Mouse (Mus musculus): Measurements from ENCODE around the gene Lpar2. TPM values are rescaled to one million over a fixed set of nuclear protein-coding genes. Genes with fewer than 3 reads are reported as not detected.

Gene Lpar2
- polyA plus RNA-seq, 1 experiment: 0.38 TPM

DNA sequence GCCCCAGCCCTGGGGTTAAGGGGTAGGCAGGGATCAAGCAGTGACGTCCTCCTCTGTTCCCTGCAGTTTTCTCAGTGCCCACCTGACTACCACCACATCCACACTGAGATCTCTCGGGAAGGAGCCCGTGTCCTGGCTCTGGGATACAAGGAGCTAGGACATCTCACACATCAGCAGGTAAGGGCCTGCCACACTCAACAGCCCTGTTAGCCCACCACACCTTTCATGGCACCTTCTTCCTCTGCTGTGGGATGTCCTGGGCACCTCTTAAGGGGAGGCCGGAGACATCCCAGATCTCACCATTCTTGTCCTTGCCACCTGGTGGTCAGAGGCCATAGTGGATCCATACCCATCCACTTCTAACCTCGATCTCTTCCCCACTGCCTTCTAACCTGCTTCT is 22.3 kb upstream of the Lpar2 start:
- TF ChIP-seq GATA1 (IDR thresholded peaks at IDR 0.05; ENCODE audit: low read length): no peak

DNA sequence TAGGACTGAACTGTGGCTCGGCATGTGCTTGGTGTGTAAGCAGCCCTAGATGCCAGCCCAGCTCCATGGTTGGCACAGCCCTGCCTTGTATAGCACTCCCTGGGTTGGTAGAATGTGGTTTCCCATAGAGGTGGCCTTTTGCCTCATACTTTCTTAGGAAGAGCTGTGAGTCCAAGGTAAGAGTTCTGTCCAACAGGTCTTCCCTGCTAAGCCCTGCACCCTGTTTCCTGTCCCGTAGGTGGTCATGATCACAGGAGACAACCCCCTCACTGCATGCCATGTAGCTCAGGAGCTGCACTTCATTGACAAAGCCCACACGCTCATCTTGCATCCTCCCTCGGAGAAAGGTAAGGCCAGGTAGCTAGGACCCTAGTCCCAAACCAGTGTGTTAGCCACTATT is 20.4 kb upstream of the Lpar2 start:
- TF ChIP-seq GATA1 (IDR thresholded peaks at IDR 0.05; ENCODE audit: low read length): no peak

DNA sequence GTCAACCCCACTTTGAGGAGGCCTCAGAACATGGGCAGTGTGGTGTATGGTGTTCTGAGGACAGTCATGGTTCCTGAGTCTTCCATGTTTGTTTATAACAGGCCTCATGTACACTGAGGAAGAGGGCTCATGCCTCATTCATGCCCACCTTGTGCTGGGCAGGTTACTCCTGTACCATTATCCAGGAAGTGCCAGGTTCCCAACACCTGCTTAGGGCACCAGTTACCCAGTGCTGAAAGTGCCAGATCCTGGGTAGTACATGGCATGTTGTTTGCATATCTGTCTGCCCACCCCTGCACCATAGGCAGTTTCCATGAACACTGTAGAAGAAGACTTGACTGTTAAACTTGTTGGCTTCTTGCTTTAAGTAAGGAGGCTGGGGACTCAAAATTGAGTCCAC is 20.0 kb upstream of the Lpar2 start:
- no peak for TF ChIP-seq GATA1 (IDR thresholded peaks at IDR 0.05; ENCODE audit: low read length)

DNA sequence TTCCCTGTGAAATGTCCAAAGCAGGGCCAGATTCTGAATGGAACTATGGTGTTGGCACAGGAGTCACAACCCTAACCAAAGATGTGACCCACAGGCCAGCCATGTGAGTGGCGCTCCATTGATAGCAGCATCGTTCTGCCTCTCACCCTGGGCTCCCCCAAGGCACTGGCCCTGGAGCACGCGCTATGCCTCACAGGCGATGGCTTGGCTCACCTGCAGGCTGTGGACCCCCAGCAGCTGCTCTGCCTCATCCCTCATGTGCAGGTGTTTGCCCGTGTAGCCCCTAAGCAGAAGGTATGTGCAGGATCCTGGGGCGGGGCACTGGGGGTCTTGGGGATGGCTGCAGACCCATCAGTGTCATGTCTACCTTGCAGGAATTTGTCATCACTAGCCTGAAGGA is 18.9 kb upstream of the Lpar2 start:
- no peak for TF ChIP-seq GATA1 (IDR thresholded peaks at IDR 0.05; ENCODE audit: low read length)

DNA sequence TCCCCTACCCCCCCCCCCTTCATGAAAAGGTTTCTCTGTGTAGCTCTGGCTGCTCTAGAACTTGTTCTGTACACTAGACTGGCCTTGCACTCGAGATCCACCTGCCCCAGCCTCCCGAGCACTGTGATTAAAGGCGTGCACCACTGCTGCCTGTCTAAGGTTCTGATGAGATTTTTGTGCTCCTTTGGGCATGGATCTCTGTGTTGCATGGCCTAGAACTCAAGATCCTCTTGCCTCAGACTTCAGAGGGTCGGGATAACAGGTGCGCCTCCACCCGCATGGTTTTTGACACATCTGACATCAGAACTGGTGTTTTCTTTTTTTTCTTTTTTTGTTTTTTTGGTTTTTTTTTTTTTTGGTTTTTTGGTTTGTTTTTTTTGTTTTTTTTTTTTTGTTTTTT is 17.7 kb upstream of the Lpar2 start:
- no peak for TF ChIP-seq GATA1 (IDR thresholded peaks at IDR 0.05; ENCODE audit: low read length)

DNA sequence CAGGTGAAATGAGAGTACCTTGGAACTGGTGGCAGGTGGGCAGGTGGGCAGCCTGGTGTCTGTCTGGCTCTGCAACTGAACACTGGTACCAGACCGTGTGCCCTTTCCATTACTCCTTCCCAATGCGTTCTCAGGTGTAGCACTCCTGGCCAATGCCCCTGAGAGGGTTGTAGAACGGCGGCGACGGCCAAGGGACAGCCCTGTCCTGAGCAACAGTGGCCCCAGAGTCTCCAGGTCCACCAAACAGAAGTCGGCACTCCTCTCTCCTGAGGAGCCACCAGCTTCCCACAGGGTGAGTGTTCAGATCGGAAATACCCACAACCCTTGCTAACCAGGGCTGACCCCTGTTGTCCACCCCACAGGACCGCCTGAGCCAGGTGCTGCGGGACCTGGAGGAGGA is 17.1 kb upstream of the Lpar2 start:
- TF ChIP-seq GATA1 (IDR thresholded peaks at IDR 0.05; ENCODE audit: low read length): no peak

DNA sequence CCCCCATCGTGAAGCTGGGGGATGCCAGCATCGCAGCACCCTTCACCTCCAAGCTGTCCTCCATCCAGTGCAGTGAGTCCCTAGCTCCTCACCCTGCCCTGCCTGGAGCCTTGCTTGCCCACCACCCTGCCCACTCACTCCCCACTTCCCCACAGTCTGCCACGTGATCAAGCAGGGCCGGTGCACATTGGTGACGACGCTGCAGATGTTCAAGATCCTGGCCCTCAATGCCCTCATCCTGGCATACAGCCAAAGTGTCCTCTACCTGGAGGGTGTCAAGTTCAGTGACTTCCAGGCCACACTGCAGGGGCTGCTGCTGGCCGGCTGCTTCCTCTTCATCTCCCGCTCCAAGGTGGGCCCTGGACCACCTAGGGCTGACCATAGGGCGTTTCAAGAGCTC is 16.7 kb upstream of the Lpar2 start:
- TF ChIP-seq GATA1 (IDR thresholded peaks at IDR 0.05; ENCODE audit: low read length): no peak

DNA sequence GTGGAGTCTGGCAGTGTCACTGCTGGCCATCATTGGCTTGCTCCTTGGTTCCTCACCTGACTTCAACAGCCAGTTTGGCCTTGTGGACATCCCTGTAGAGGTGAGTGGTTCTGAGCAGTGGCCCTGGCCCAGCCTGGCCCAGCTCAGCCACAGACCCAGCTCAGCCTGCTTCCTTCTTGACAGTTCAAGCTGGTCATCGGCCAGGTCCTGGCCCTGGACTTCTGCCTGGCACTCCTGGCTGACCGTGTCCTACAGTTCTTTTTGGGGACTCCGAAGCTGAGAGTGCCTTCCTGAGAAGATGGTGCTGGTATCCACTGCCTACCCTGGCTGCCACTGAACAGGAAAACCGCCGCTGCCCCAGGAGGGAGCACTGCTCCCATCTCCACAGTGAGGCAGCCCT is 15.0 kb upstream of the Lpar2 start:
- no peak for TF ChIP-seq GATA1 (IDR thresholded peaks at IDR 0.05; ENCODE audit: low read length)

DNA sequence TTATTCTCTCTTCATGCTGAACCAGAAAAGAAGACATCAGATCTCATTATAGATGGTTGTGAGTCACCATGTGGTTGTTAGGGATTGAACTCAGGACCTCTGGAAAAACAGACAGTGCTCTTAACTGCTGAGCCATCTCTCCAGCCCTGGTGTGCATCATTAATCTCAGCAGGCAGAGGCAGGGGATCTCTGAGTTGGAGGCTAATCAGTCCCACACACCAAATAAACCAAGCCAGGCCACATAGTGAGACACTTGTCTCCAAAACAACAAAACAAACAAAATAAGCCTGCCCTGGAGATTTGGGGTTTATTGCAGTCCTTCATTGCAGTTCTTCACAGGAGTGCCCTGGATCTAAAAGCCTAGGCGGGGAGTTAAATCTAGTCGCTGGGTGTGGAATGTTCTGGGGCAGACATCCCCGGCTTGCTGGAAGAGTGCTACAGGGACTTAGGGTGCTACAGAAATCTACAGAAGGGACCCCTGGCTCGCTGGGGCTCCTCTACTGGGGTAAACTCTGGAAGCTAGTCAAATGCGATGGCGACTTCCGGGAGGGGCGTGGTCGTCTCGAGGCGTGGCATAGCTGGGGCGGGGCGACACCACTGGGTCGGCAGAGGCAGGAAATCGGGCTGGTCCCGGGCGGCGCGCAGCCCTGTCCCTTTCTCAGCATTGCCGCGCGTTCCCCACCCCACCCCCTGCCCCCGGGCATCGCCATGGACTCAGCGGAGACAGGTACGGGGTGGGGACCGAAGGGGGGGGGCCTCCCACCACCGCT is 13.9 kb upstream of the Lpar2 start, which contains the start of gene Gmip:
Gmip (plus strand) TSS at position 586 of the 770 bp plus-strand sequence.
- no peak for TF ChIP-seq GATA1 (IDR thresholded peaks at IDR 0.05; ENCODE audit: low read length)

DNA sequence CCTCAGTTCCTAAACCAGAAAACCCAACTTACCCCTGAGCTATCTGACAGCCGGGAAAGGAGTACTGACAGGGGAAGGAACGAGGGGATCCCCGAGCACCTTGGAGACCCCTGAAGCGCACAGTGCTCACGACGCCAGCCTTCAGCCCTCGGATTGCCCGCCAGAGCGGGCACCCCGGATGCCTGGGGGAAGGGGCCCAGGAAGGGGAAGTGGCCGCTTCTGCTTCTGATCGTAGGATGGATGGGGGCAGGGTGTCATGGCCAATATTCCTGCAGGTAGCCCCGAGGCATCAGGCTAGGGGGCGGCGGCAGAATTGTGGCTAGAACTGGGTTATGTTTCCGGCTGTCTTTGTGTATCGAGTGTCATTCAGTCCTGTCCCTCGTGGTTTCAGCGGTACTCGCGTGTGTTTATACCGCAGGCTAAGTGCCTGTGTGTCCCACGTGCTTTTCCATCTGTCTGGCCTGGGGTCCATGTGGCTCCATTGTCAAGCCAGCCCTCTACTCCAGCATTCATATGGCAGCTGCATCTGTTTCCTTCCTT is 13.3 kb upstream of the Lpar2 start:
- no peak for TF ChIP-seq GATA1 (IDR thresholded peaks at IDR 0.05; ENCODE audit: low read length)

DNA sequence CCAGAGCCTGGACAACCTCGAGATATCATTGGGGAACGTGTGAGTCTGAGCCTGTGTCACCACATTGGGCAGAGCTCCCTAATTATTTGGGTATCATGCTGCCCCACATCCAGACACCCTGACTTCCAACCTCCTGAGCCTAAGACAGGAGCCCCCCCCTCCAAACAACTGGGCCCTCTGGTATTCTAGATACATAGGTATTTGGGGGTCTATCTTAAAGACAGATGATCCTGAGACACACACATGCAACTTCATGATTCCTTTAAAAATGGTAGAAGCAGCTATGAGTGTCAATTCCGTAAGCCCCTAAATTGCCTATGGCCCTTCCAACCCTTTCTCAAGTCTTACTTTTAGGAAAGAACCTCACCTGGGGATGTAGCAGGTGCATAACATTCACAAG is 12.4 kb upstream of the Lpar2 start:
- no peak for TF ChIP-seq GATA1 (IDR thresholded peaks at IDR 0.05; ENCODE audit: low read length)

DNA sequence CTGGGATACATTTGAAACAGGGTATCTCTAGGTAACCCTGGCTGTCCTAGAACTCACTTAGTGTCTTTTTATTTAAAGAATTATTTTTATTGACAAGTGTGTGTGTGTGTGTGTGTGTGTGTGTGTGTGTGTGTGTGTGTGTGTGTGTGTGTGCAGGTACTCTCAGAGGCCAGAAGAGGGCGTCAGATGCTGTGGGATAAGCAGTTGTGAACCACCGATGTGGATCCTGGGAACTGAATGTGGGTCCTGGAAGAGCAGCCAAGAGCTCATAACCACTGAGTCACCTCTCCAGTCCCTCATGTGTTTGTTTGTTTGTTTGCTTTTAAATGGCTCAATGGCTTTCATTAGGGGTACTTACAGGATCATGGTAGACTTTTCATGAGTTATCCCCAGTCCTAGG is 7.3 kb upstream of the Lpar2 start:
- TF ChIP-seq GATA1 (IDR thresholded peaks at IDR 0.05; ENCODE audit: low read length): no peak

DNA sequence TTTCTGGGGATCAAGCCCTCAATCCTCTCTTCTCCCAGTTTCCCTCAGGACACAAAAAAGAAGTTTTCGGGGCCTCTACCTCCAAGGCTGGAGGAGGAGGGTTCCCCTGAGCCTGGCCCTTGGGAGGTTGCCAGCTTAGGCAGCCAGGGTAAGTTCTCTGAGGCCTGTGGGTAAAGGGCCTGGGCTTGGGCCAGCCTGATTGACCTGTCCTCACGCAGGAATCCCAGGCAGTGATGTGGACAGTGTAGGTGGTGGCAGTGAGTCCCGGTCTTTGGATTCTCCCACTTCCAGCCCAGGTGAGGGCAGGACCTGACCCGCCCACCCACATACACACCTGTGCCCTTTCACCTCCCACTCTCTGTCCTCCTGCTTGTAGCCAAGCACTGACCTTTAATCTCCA is 6.8 kb upstream of the Lpar2 start:
- no peak for TF ChIP-seq GATA1 (IDR thresholded peaks at IDR 0.05; ENCODE audit: low read length)

DNA sequence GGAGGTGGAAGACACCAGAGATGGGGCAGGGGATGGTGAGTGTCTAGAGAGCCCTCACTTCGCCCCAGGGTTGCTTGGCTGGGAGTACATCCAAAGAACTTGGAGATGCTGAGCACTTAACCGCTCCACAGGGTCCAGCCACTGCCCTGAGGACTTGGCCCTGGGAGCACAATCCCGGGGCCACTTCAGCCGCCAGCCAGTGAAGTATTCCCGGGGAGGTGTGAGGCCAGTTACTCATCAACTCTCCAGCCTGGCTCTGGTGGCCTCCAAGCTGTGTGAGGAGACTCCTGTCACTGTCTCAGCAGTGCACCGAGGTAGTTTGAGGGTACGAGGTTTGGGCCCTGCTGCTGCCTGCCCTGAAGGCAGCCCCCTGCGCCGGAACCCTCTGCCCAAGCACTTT is 1.8 kb upstream of the Lpar2 start:
- TF ChIP-seq GATA1 (IDR thresholded peaks at IDR 0.05; ENCODE audit: low read length): no peak

DNA sequence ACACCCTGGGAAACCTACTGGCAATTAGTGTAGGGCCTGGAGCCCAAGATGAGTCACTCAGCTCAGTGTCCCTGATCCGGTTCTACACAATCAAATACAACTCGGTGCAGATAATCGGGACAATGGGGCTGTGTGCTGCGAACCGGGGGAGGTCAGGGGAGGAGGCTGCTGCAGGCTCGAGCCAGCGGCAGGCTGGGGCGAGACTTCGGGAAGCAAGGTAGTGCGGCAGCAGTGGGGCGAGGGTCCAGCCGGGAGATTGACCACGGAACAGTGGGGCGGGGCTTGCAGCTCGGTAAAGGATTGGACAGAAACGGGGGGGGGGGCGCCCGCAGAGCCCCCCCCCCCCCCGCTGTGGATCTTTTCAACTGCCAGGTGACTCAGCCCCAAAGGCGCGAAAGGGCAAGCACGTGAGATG is 251 bp upstream of the Lpar2 start:
- TF ChIP-seq GATA1 (IDR thresholded peaks at IDR 0.05; ENCODE audit: low read length): no peak

DNA sequence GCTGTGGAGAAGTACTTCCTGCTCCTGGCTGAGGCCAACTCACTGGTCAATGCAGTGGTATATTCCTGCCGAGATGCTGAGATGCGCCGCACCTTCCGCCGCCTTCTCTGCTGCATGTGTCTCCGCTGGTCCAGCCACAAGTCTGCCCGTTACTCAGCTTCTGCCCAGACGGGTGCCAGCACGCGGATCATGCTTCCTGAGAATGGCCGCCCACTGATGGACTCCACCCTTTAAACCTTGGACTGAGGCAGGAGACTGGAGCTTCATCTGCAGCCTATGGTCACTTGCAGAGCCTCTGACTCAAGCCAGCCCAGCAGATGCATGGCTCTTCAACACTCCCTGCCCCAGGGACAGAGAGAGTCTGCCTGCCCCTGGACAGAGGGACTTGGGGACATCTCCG is 4.1 kb downstream of the Lpar2 start:
- no peak for TF ChIP-seq GATA1 (IDR thresholded peaks at IDR 0.05; ENCODE audit: low read length)

DNA sequence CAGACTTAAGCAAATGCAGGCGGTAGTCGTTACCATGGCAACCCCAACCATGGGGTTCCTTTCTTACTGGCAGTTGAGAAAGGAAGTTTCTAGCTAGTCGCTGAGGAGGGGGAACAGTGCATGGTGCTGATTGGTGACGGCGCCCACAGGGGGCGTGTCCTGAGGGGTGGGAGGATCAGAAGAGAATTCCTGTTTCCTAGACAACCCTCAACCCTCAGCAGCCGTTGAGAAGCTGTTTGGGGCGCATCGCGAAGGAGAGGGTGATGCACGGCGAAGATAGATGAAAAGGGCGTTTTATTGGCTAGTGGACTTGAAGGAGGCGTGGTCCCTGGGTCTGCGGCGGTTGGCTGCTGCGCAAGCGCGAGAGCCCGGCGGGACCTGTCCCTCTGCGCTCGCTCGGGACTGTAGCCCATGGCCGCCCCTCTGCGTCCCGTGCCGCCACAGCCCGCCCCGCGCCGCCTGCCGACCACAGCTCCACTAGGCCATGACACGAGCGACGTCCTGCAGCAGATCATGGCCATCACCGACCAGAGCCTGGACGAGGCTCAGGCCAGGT is 10.1 kb downstream of the Lpar2 start, which contains the start of gene Pbx4:
Pbx4 (plus strand) TSS at position 194 of the 556 bp plus-strand sequence.
- no peak for TF ChIP-seq GATA1 (IDR thresholded peaks at IDR 0.05; ENCODE audit: low read length)

Measured in G1E-ER4 (cell line).